Mouse (Mus musculus): ENCODE results near the gene Mroh8.

DNA sequence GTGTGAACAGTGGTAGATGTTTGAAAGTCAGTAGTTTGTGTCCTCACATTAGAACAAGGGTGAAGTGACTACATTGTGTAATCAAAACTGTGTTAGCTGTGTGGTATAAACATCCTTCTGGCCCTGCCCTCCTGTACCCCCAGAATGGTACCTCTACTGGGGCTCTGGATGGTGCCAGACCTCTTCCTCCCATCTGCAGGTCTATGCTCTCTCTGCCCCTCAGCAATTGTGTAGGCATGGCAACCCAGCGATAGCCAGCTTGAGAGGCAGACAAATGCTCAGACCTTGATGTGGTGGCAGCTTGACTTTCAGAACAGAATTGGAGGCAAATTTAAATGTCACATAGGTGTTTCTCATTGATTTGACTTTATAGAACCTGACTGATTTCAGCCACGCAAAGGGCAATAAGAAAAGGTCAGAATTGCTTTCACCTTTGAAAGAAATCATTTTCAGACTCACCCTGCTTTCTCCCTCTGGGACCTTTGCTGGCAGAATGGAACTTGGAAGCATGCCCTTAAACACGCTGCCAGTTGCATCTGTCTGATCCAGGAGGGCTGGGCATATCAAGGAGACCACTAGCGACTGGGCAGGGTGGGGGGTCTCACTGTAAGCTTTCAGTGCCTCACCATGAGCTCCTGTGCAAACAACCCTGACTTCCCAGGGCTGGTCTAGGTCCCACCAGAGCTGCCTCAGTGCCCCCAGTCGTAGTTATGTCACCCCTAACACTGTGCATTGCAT, 42.8 kb upstream of the Mroh8 start:
- TF ChIP-seq CTCF (IDR thresholded peaks at IDR 0.05; ENCODE audit: low read depth, low read length) (no peak), TAL1 (conservative IDR thresholded peaks at IDR 0.05; ENCODE audit: low read depth, low read length) (no peak), GATA1 (IDR thresholded peaks at IDR 0.05; ENCODE audit: borderline replicate concordance, low read length) (no peak), GATA2 (IDR thresholded peaks at IDR 0.05; ENCODE audit: borderline replicate concordance, low read depth, low read length) (no peak), POLR2AphosphoS5 (IDR thresholded peaks at IDR 0.05; ENCODE audit: insufficient replicate concordance, low read depth, low read length) (no peak)

Data from G1E (cell line).